Comparison of ENCODE assay signal across 22 mouse cellular contexts in the genomic region with DNA sequence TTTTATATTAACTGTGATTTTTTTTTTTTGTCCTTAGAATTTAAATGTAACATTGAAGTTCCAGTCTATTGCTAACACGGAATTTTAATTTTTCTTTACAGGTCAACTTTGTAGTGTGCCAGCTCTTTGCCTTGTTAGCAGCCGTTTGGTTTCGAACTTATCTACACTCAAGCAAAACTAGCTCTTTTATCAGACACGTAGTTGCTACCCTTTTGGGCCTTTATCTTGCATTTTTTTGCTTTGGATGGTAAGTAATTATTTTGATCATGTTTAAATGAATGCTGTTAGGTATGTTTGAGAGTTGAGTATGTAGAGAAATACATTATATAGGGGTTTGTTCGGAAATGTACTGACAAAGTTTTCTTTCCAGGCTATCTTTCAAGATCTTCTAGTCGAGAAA. TPM values are rescaled to one million over a fixed set of nuclear protein-coding genes. Genes with fewer than 3 reads are reported as not detected.
"Had no signal": no experiment of that assay in that cellular context is flagged by ENCODE, and none has a peak within 500 bp of the region (broad histone marks: within the 10 kb centered on the region; RNA-seq: fewer than 3 reads in every experiment).

No protein-coding gene starts in this region.

- H3K4me3 ChIP-seq: gastrocnemius, adult 2 months; heart, embryonic 10.5 days; heart, embryonic 12.5 days; hindbrain, embryonic 10.5 days; hindbrain, embryonic 12.5 days; kidney, embryonic 15.5 days; limb, embryonic 13.5 days; limb, embryonic 15.5 days had no signal

- H3K9me3 ChIP-seq: heart, embryonic 10.5 days; heart, embryonic 12.5 days; hindbrain, embryonic 10.5 days; hindbrain, embryonic 12.5 days; kidney, embryonic 15.5 days; limb, embryonic 13.5 days; limb, embryonic 15.5 days had no signal

- ATAC-seq: inflammation-experienced regulatory T-cells, adult 6 months had no signal

- DNase-seq: gastrocnemius, adult 2 months; gastrocnemius, postnatal 10 days; gastrocnemius, postnatal 25 days; heart, adult 18-20 months; heart, postnatal 10 days; heart, postnatal 4 days; kidney, adult 11 months; kidney, adult 9 months; kidney, postnatal 14 days; kidney, postnatal 36 days; layer of hippocampus, adult 9-11 months; layer of hippocampus, postnatal 36 days; left cerebral cortex, postnatal 4 days had no signal

- H3K9ac ChIP-seq: heart, embryonic 12.5 days; hindbrain, embryonic 12.5 days; hindbrain, embryonic 14.5 days; kidney, embryonic 15.5 days; limb, embryonic 13.5 days; limb, embryonic 15.5 days had no signal

- H3K27me3 ChIP-seq: heart, embryonic 12.5 days; hindbrain, embryonic 12.5 days; kidney, embryonic 15.5 days; limb, embryonic 13.5 days; limb, embryonic 15.5 days had no signal

- H3K27ac ChIP-seq: gastrocnemius, adult 2 months; hindbrain, embryonic 12.5 days; hindbrain, embryonic 14.5 days had no signal

- H3K36me3 ChIP-seq: limb, embryonic 15.5 days had no signal

- H3K4me2 ChIP-seq: heart, embryonic 12.5 days; hindbrain, embryonic 12.5 days; hindbrain, embryonic 14.5 days; kidney, embryonic 15.5 days had no signal

RNA-seq across cellular contexts. Expression of a gene that starts 47.4 kb away (rescaled TPM):
- polyA plus RNA-seq: inflammation-experienced regulatory T-cells, adult 6 months had no signal
